Comparison of ENCODE assay signal across 12 mouse cellular contexts in the genomic region with DNA sequence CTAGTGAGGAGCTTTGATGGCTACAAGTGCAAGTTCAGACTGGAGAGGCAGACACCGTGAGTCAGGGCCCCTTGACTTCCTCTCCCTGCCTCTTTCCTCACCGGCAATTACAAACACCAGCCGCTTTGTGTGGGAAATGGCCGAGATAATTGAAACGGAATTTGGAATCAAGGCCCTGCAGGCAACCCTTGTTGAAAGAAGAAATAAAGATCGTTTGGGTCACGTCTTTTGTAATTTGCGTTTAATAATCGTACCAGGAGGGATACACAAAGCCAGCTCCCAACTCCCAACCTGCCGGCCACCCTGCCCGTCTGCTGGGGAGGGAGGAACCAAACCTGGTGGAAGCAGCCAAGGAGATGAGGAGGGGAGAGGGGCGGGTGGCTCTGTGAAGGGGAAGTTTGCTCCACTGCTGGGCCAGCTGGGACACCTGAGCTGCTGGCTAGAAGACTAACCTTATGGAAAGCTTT.
DNase-seq lines count a peak whose midpoint lies in the region; ATAC-seq and TF ChIP-seq lines count a peak whose summit lies in the region.
"Had no signal": no experiment of that assay in that cellular context is flagged by ENCODE, and none has a peak within 500 bp of the region (broad histone marks: within the 10 kb centered on the region; RNA-seq: fewer than 3 reads in every experiment).

No protein-coding gene starts in this region.

- no peak for TF ChIP-seq POLR2A in kidney, adult 2 months (IDR thresholded peaks at IDR 0.05; ENCODE audit: low read depth, low read length)

- H3K4me2 ChIP-seq in forebrain, embryonic 11.5 days (ENCODE audit: low read depth, low read length, severe bottlenecking), result no peak overlapping the region
- H3K4me2 ChIP-seq in forebrain, embryonic 16.5 days (ENCODE audit: low read length), result no peak overlapping the region
- H3K4me2 ChIP-seq in kidney, postnatal 0 days (ENCODE audit: low read length), result 0 out of 2 replicates have a peak overlapping the region, but pooled peaks have one; percentile 27
- peak overlapping the region; percentile 44 for H3K4me2 ChIP-seq in limb, embryonic 13.5 days (replicated peaks)

- no peak for TF ChIP-seq CTCF in kidney, postnatal 0 days (IDR thresholded peaks at IDR 0.05; ENCODE audit: low read depth)
- no peak for TF ChIP-seq CTCF in kidney, adult 2 months (conservative IDR thresholded peaks at IDR 0.05; ENCODE audit: insufficient read depth, insufficient read length, low read depth, low read length)

- WGBS in forebrain, embryonic 11.5 days, result 3% methylated on average over 12 of the region's 12 CpGs
- WGBS in forebrain, embryonic 16.5 days, result 4% methylated on average over 12 of the region's 12 CpGs
- 11% methylated on average over 12 of the region's 12 CpGs for WGBS in kidney, postnatal 0 days
- WGBS in kidney, adult 2 months, result 21% methylated on average over 12 of the region's 12 CpGs
- 7% methylated on average over 12 of the region's 12 CpGs for WGBS in embryonic facial prominence, embryonic 10.5 days
- WGBS in limb, embryonic 13.5 days, result 4% methylated on average over 12 of the region's 12 CpGs

- ATAC-seq in forebrain, embryonic 11.5 days (replicated peaks; ENCODE audit: low FRiP score), result 0 out of 2 replicates have a peak, but pooled peaks have one; percentile 42
- ATAC-seq in forebrain, embryonic 16.5 days, result no peak
- ATAC-seq in kidney, postnatal 0 days (replicated peaks; ENCODE audit: low FRiP score, low read depth), result no peak
- ATAC-seq in limb, embryonic 13.5 days (ENCODE audit: low FRiP score, low read depth), result peak; percentile 63; the same call in 1 of the 2 replicates

- H3K27me3 ChIP-seq in forebrain, embryonic 11.5 days (ENCODE audit: control insufficient read depth, insufficient read depth, low read length), result peaks cover 2% of the 10 kb centered on the region; the same call in 1 of the 2 replicates
- no peaks in the 10 kb centered on the region for H3K27me3 ChIP-seq in forebrain, embryonic 16.5 days (replicated peaks; ENCODE audit: control insufficient read depth, insufficient read depth, low read length)
- H3K27me3 ChIP-seq in kidney, postnatal 0 days (ENCODE audit: insufficient read depth, low read length), result no peaks in the 10 kb centered on the region
- no peaks in the 10 kb centered on the region for H3K27me3 ChIP-seq in kidney, adult 2 months (replicated peaks; ENCODE audit: control insufficient read depth, insufficient read depth, low read length)
- H3K27me3 ChIP-seq in embryonic facial prominence, embryonic 10.5 days (replicated peaks; ENCODE audit: low read depth, poor library complexity, severe bottlenecking), result peaks cover 17% of the 10 kb centered on the region
- H3K27me3 ChIP-seq in limb, embryonic 13.5 days, result no peaks in the 10 kb centered on the region

- H3K9ac ChIP-seq in forebrain, embryonic 11.5 days (ENCODE audit: low read length), result no peak overlapping the region
- no peak overlapping the region for H3K9ac ChIP-seq in forebrain, embryonic 16.5 days (replicated peaks; ENCODE audit: low read depth, low read length)
- H3K9ac ChIP-seq in kidney, postnatal 0 days (ENCODE audit: low read depth, low read length), result no peak overlapping the region
- H3K9ac ChIP-seq in limb, embryonic 13.5 days, result no peak overlapping the region

- peak; percentile 65 for DNase-seq in forebrain, embryonic 11.5 days (ENCODE audit: low spot score)
- DNase-seq in kidney, postnatal 0 days (ENCODE audit: low spot score), result no peak
- DNase-seq in kidney, adult 2 months, result no peak
- DNase-seq in embryonic facial prominence, embryonic 10.5 days (ENCODE audit: low spot score), result peak; percentile 76
- DNase-seq in layer of hippocampus, postnatal 14 days (ENCODE audit: low spot score in 2 of 2), result no peak
- no peak for DNase-seq in cerebellum, adult 11 months
- DNase-seq: gastrocnemius, postnatal 25 days; layer of hippocampus, postnatal 36 days; lung, adult 18-20 months; right cerebral cortex, adult 18-20 months had no signal

- no peaks in the 10 kb centered on the region for H3K9me3 ChIP-seq in forebrain, embryonic 11.5 days (ENCODE audit: control insufficient read depth, low read length)
- H3K9me3 ChIP-seq in forebrain, embryonic 16.5 days (ENCODE audit: control insufficient read depth, low read length), result no peaks in the 10 kb centered on the region
- no peaks in the 10 kb centered on the region for H3K9me3 ChIP-seq in kidney, postnatal 0 days (replicated peaks; ENCODE audit: low read length)
- no peaks in the 10 kb centered on the region for H3K9me3 ChIP-seq in embryonic facial prominence, embryonic 10.5 days
- no peaks in the 10 kb centered on the region for H3K9me3 ChIP-seq in limb, embryonic 13.5 days

- H3K36me3 ChIP-seq in forebrain, embryonic 11.5 days (ENCODE audit: control insufficient read depth, insufficient read depth, low read length), result no peaks in the 10 kb centered on the region
- H3K36me3 ChIP-seq in forebrain, embryonic 16.5 days (ENCODE audit: control insufficient read depth, insufficient read depth), result no peaks in the 10 kb centered on the region
- no peaks in the 10 kb centered on the region for H3K36me3 ChIP-seq in kidney, postnatal 0 days (ENCODE audit: insufficient read depth, low read length)
- H3K36me3 ChIP-seq in kidney, adult 2 months (ENCODE audit: control insufficient read depth, insufficient read depth, low read length), result no peaks in the 10 kb centered on the region
- H3K36me3 ChIP-seq in embryonic facial prominence, embryonic 10.5 days (replicated peaks), result no peaks in the 10 kb centered on the region
- H3K36me3 ChIP-seq in limb, embryonic 13.5 days, result no peaks in the 10 kb centered on the region

- H3K4me1 ChIP-seq in forebrain, embryonic 11.5 days (replicated peaks; ENCODE audit: control insufficient read depth, insufficient read depth, low read length), result peaks cover 5% of the 10 kb centered on the region
- H3K4me1 ChIP-seq in forebrain, embryonic 16.5 days (replicated peaks; ENCODE audit: control insufficient read depth, insufficient read depth, low read length), result peaks cover 26% of the 10 kb centered on the region
- 0 out of 2 replicates have a peak, but pooled peaks cover 2% of the 10 kb centered on the region for H3K4me1 ChIP-seq in kidney, postnatal 0 days (replicated peaks; ENCODE audit: insufficient read depth, low read length)
- no peaks in the 10 kb centered on the region for H3K4me1 ChIP-seq in kidney, adult 2 months (ENCODE audit: control insufficient read depth, insufficient read depth, low read length)
- peaks cover 60% of the 10 kb centered on the region for H3K4me1 ChIP-seq in embryonic facial prominence, embryonic 10.5 days
- H3K4me1 ChIP-seq in limb, embryonic 13.5 days, result peaks cover 42% of the 10 kb centered on the region

- H3K27ac ChIP-seq in forebrain, embryonic 11.5 days (ENCODE audit: low read depth, low read length), result no peak overlapping the region
- H3K27ac ChIP-seq in forebrain, embryonic 16.5 days (ENCODE audit: low read length), result no peak overlapping the region
- H3K27ac ChIP-seq in kidney, postnatal 0 days, result no peak overlapping the region
- H3K27ac ChIP-seq in kidney, adult 2 months (ENCODE audit: insufficient read depth, low read depth, low read length), result no peak overlapping the region
- peak overlapping the region; percentile 83 for H3K27ac ChIP-seq in embryonic facial prominence, embryonic 10.5 days (replicated peaks)
- peak overlapping the region; percentile 22; the same call in 1 of the 2 replicates for H3K27ac ChIP-seq in limb, embryonic 13.5 days

- no peak overlapping the region for H3K4me3 ChIP-seq in forebrain, embryonic 11.5 days (ENCODE audit: low read depth, low read length)
- no peak overlapping the region for H3K4me3 ChIP-seq in forebrain, embryonic 16.5 days (replicated peaks; ENCODE audit: low read length)
- no peak overlapping the region for H3K4me3 ChIP-seq in kidney, postnatal 0 days (replicated peaks; ENCODE audit: low read depth, low read length)
- no peak overlapping the region for H3K4me3 ChIP-seq in kidney, adult 2 months (ENCODE audit: insufficient read depth, low read depth, low read length)
- H3K4me3 ChIP-seq in embryonic facial prominence, embryonic 10.5 days, result peak overlapping the region; percentile 13
- no peak overlapping the region for H3K4me3 ChIP-seq in limb, embryonic 13.5 days

Comparison
In these comparisons a context has a peak if more than half of its experiments do, and no peak if none do; other contexts are left out.
1. ATAC-seq: peak in forebrain, embryonic 11.5 days (single experiment) and limb, embryonic 13.5 days (single experiment); none in forebrain, embryonic 16.5 days (single experiment) and kidney, postnatal 0 days (single experiment).
2. DNase-seq: peak in forebrain, embryonic 11.5 days (single experiment) and embryonic facial prominence, embryonic 10.5 days (single experiment); none in kidney, postnatal 0 days (single experiment), kidney, adult 2 months (single experiment), layer of hippocampus, postnatal 14 days (0 of 2) and cerebellum, adult 11 months (single experiment).
3. H3K27ac ChIP-seq: peak in embryonic facial prominence, embryonic 10.5 days (single experiment) and limb, embryonic 13.5 days (single experiment); none in forebrain, embryonic 11.5 days (single experiment), forebrain, embryonic 16.5 days (single experiment), kidney, postnatal 0 days (single experiment) and kidney, adult 2 months (single experiment).
4. H3K4me2 ChIP-seq: peak in kidney, postnatal 0 days (single experiment) and limb, embryonic 13.5 days (single experiment); none in forebrain, embryonic 11.5 days (single experiment) and forebrain, embryonic 16.5 days (single experiment).